Mouse (Mus musculus): ENCODE measurements around the gene Pld1.

- TF ChIP-seq GATA1 (IDR thresholded peaks at IDR 0.05; ENCODE audit: borderline replicate concordance, low read length) (no peak), FLI1 (IDR thresholded peaks at IDR 0.05; ENCODE audit: low read length) (no peak)
Measured at GRCm38 (mm10) chr3:27959221-27959620, 20.7 kb downstream of the Pld1 start.

All from megakaryocyte, embryonic 14.5 days (primary cell).